Mouse (Mus musculus): ENCODE results near the gene Ushbp1. TPM values are rescaled to one million over a fixed set of nuclear protein-coding genes. Genes with fewer than 3 reads are reported as not detected.

Ushbp1 gene
- polyA plus RNA-seq, 1 experiment = 7.8 TPM

GRCm38 (mm10) chr8:71394481-71394880 lies 1.1 kb downstream of the Ushbp1 start:
- no peak overlapping the region for H3K27ac ChIP-seq (ENCODE audit: insufficient read depth, low read depth, low read length)
- peaks cover 8% of the 10 kb centered on the region; the same call in 1 of the 2 replicates for H3K4me1 ChIP-seq (ENCODE audit: control insufficient read depth, insufficient read depth, insufficient read length, low read length)
- TF ChIP-seq CTCF (IDR thresholded peaks at IDR 0.05; ENCODE audit: extremely low read depth, insufficient read length, insufficient replicate concordance, low read depth, low read length) (no peak), POLR2A (IDR thresholded peaks at IDR 0.05; ENCODE audit: low read depth, low read length) (no peak)
- H3K4me3 ChIP-seq (ENCODE audit: low read depth, low read length) = peak overlapping the region; percentile 41
- no peaks in the 10 kb centered on the region for H3K27me3 ChIP-seq (ENCODE audit: control insufficient read depth, insufficient read depth, low read length)
- WGBS = 83% methylated on average over 7 of the region's 7 CpGs
- H3K36me3 ChIP-seq (ENCODE audit: control insufficient read depth, insufficient read depth, low read length) = peaks cover 8% of the 10 kb centered on the region

GRCm38 (mm10) chr8:71392871-71393270 lies 2.7 kb downstream of the Ushbp1 start:
- Histone ChIP-seq H3K4me3 (ENCODE audit: low read depth, low read length) (no peak overlapping the region), H3K4me1 (ENCODE audit: control insufficient read depth, insufficient read depth, insufficient read length, low read length) (peaks cover 10% of the 10 kb centered on the region; the same call in 1 of the 2 replicates), H3K27me3 (ENCODE audit: control insufficient read depth, insufficient read depth, low read length) (no peaks in the 10 kb centered on the region), H3K36me3 (ENCODE audit: control insufficient read depth, insufficient read depth, low read length) (no peaks in the 10 kb centered on the region), H3K27ac (ENCODE audit: insufficient read depth, low read depth, low read length) (no peak overlapping the region)
- TF ChIP-seq CTCF (IDR thresholded peaks at IDR 0.05; ENCODE audit: extremely low read depth, insufficient read length, insufficient replicate concordance, low read depth, low read length) (no peak), POLR2A (IDR thresholded peaks at IDR 0.05; ENCODE audit: low read depth, low read length) (no peak)
- 23% methylated on average over 3 of the region's 3 CpGs for WGBS

- no peaks in the 10 kb centered on the region for H3K36me3 ChIP-seq (ENCODE audit: control insufficient read depth, insufficient read depth, low read length)
- H3K4me3 ChIP-seq (ENCODE audit: low read depth, low read length) = no peak overlapping the region
- H3K27ac ChIP-seq (ENCODE audit: insufficient read depth, low read depth, low read length) = 0 out of 2 replicates have a peak overlapping the region, but pooled peaks have one; percentile 16
- TF ChIP-seq POLR2A (IDR thresholded peaks at IDR 0.05; ENCODE audit: low read depth, low read length) (no peak), CTCF (IDR thresholded peaks at IDR 0.05; ENCODE audit: extremely low read depth, insufficient read length, insufficient replicate concordance, low read depth, low read length) (no peak)
- 0 out of 2 replicates have a peak, but pooled peaks cover 7% of the 10 kb centered on the region for H3K4me1 ChIP-seq (ENCODE audit: control insufficient read depth, insufficient read depth, insufficient read length, low read length)
- no peaks in the 10 kb centered on the region for H3K27me3 ChIP-seq (ENCODE audit: control insufficient read depth, insufficient read depth, low read length)
- 86% methylated on average over 5 of the region's 5 CpGs for WGBS
Measured at GRCm38 (mm10) chr8:71392391-71392790, 3.2 kb downstream of the Ushbp1 start.

GRCm38 (mm10) chr8:71391696-71392095 lies 3.9 kb downstream of the Ushbp1 start:
- H3K4me1 ChIP-seq (ENCODE audit: control insufficient read depth, insufficient read depth, insufficient read length, low read length) = 0 out of 2 replicates have a peak, but pooled peaks cover 7% of the 10 kb centered on the region

GRCm38 (mm10) chr8:71388267-71388666 lies 7.3 kb downstream of the Ushbp1 start:
- Histone ChIP-seq H3K4me3 (ENCODE audit: low read depth, low read length) (no peak overlapping the region), H3K36me3 (ENCODE audit: control insufficient read depth, insufficient read depth, low read length) (no peaks in the 10 kb centered on the region), H3K4me1 (ENCODE audit: control insufficient read depth, insufficient read depth, insufficient read length, low read length) (peaks cover 11% of the 10 kb centered on the region), H3K27me3 (ENCODE audit: control insufficient read depth, insufficient read depth, low read length) (no peaks in the 10 kb centered on the region), H3K27ac (ENCODE audit: insufficient read depth, low read depth, low read length) (no peak overlapping the region)
- no peak for TF ChIP-seq CTCF (IDR thresholded peaks at IDR 0.05; ENCODE audit: extremely low read depth, insufficient read length, insufficient replicate concordance, low read depth, low read length)
- TF ChIP-seq POLR2A (IDR thresholded peaks at IDR 0.05; ENCODE audit: low read depth, low read length) = no peak
- WGBS = 12% methylated on average over 1 of the region's 1 CpGs

More at GRCm38 (mm10) chr8:71391696-71392095, 3.9 kb downstream of the Ushbp1 start:
- TF ChIP-seq CTCF (IDR thresholded peaks at IDR 0.05; ENCODE audit: extremely low read depth, insufficient read length, insufficient replicate concordance, low read depth, low read length) (no peak), POLR2A (IDR thresholded peaks at IDR 0.05; ENCODE audit: low read depth, low read length) (no peak)
- Histone ChIP-seq H3K36me3 (ENCODE audit: control insufficient read depth, insufficient read depth, low read length) (no peaks in the 10 kb centered on the region), H3K27ac (ENCODE audit: insufficient read depth, low read depth, low read length) (peak overlapping the region; percentile 18; the same call in 1 of the 2 replicates), H3K4me3 (ENCODE audit: low read depth, low read length) (no peak overlapping the region), H3K27me3 (ENCODE audit: control insufficient read depth, insufficient read depth, low read length) (no peaks in the 10 kb centered on the region)
- WGBS = 88% methylated on average over 2 of the region's 2 CpGs

GRCm38 (mm10) chr8:71385212-71385835 lies 10.3 kb downstream of the Ushbp1 start:
- no peak overlapping the region for H3K4me3 ChIP-seq (ENCODE audit: low read depth, low read length)
- TF ChIP-seq POLR2A (IDR thresholded peaks at IDR 0.05; ENCODE audit: low read depth, low read length) (no peak), CTCF (IDR thresholded peaks at IDR 0.05; ENCODE audit: extremely low read depth, insufficient read length, insufficient replicate concordance, low read depth, low read length) (peak; percentile 44; the same call in 1 of the 2 replicates)
- peaks cover 17% of the 10 kb centered on the region for H3K4me1 ChIP-seq (ENCODE audit: control insufficient read depth, insufficient read depth, insufficient read length, low read length)
- WGBS = 80% methylated on average over 12 of the region's 12 CpGs
- H3K27ac ChIP-seq (ENCODE audit: insufficient read depth, low read depth, low read length) = no peak overlapping the region
- H3K36me3 ChIP-seq (ENCODE audit: control insufficient read depth, insufficient read depth, low read length) = no peaks in the 10 kb centered on the region
- no peaks in the 10 kb centered on the region for H3K27me3 ChIP-seq (ENCODE audit: control insufficient read depth, insufficient read depth, low read length)

- peak overlapping the region; percentile 95 for H3K27ac ChIP-seq (ENCODE audit: insufficient read depth, low read depth, low read length)
- 21% methylated on average over 3 of the region's 3 CpGs for WGBS
Measured at GRCm38 (mm10) chr8:71383860-71384259, 11.7 kb downstream of the Ushbp1 start.

More at GRCm38 (mm10) chr8:71383860-71384259, 11.7 kb downstream of the Ushbp1 start:
- Histone ChIP-seq H3K27me3 (ENCODE audit: control insufficient read depth, insufficient read depth, low read length) (no peaks in the 10 kb centered on the region), H3K4me3 (ENCODE audit: low read depth, low read length) (no peak overlapping the region), H3K36me3 (ENCODE audit: control insufficient read depth, insufficient read depth, low read length) (no peaks in the 10 kb centered on the region), H3K4me1 (ENCODE audit: control insufficient read depth, insufficient read depth, insufficient read length, low read length) (peaks cover 27% of the 10 kb centered on the region)
- TF ChIP-seq CTCF (IDR thresholded peaks at IDR 0.05; ENCODE audit: extremely low read depth, insufficient read length, insufficient replicate concordance, low read depth, low read length) = no peak
- no peak; the same call in 1 of the 2 replicates for TF ChIP-seq POLR2A (IDR thresholded peaks at IDR 0.05; ENCODE audit: low read depth, low read length)
